Mouse (Mus musculus) liver, embryonic 12.5 days (tissue): ENCODE results near the gene Sec14l3. TPM values are rescaled to one million over a fixed set of nuclear protein-coding genes. Genes with fewer than 3 reads are reported as not detected.
A peak's percentile ranks its signal among the peaks of the same experiment; 100 is the strongest.

Experiments used
- ATAC-seq: fragments of 200-750 bp; cut with Nextera tagmentation; 2 replicates; pipeline ENCODE4 v1.8.0; 2017; ENCODE audit warnings: moderate number of reproducible peaks, mild to moderate bottlenecking, moderate library complexity
- H3K27ac ChIP-seq: fragments of 300-500 bp; sonication (generic); 2 replicates; pipeline ENCODE4 v1.5.1; 2016; ENCODE audit warnings: mild to moderate bottlenecking
- H3K27me3 ChIP-seq: fragments of 300-500 bp; sonication (generic); replicated peaks from 2 replicates; pipeline ENCODE4 v1.6.1; 2016; ENCODE audit warnings: mild to moderate bottlenecking, moderate library complexity
- H3K36me3 ChIP-seq: fragments of 300-500 bp; sonication (generic); 2 replicates; pipeline ENCODE4 v1.6.1; 2016; ENCODE audit warnings: mild to moderate bottlenecking, moderate library complexity
- H3K4me1 ChIP-seq: fragments of 300-500 bp; sonication (generic); 2 replicates; pipeline ENCODE4 v1.6.1; 2016
- H3K4me2 ChIP-seq: fragments of 300-500 bp; sonication (generic); 2 replicates; pipeline ENCODE4 v1.6.1; 2016; ENCODE audit warnings: mild to moderate bottlenecking, moderate library complexity
- H3K4me3 ChIP-seq: fragments of 300-500 bp; sonication (generic); 2 replicates; pipeline ENCODE4 v1.5.1; 2016; ENCODE audit warnings: mild to moderate bottlenecking, moderate library complexity
- H3K9ac ChIP-seq: fragments of 300-500 bp; sonication (generic); 2 replicates; pipeline ENCODE4 v1.6.1; 2016; ENCODE audit warnings: mild to moderate bottlenecking, moderate library complexity
- H3K9me3 ChIP-seq: fragments of 300-500 bp; sonication (generic); replicated peaks from 2 replicates; pipeline ENCODE4 v1.6.1; 2016; ENCODE audit warnings: mild to moderate bottlenecking, moderate library complexity
- WGBS: fragments of 180-500 bp; shearing (Covaris S2); methylation state at CpG from one replicate; pipeline ENCODE4 v1.1.7; 2016; ENCODE audit not compliant: insufficient replicate concordance; 5-methylcytosine and 5-hydroxymethylcytosine counted together
- polyA plus RNA-seq: library from polyadenylated mRNA; unstranded; fragments of >200 nt; fragmentation: Nextera tagmentation; extraction: Ambion mirVana; gene quantifications from 2 replicates; pipeline ENCODE4 v1.2.1, GENCODE M21; 2016

The Sec14l3 gene
- polyA plus RNA-seq, 1 experiment from 2014 or later = not detected

GRCm38 (mm10) chr11:4035116-4035892 is 29.3 kb upstream of the Sec14l3 start:
- WGBS = 63% methylated on average over 18 of the region's 18 CpGs
- Histone ChIP-seq H3K27me3 (0 out of 2 replicates have a peak, but pooled peaks cover 7% of the 10 kb centered on the region), H3K4me2 (no peak overlapping the region), H3K9me3 (no peaks in the 10 kb centered on the region), H3K36me3 (no peaks in the 10 kb centered on the region), H3K27ac (no peak overlapping the region), H3K4me1 (no peaks in the 10 kb centered on the region), H3K4me3 (no peak overlapping the region), H3K9ac (no peak overlapping the region)
- ATAC-seq = 0 out of 2 replicates have a peak, but pooled peaks have one; percentile 35

GRCm38 (mm10) chr11:4035916-4036315 is 28.7 kb upstream of the Sec14l3 start:
- no peak for ATAC-seq

GRCm38 (mm10) chr11:4036365-4037084 is 28.1 kb upstream of the Sec14l3 start:
- Histone ChIP-seq H3K4me1 (no peaks in the 10 kb centered on the region), H3K4me2 (no peak overlapping the region), H3K27ac (no peak overlapping the region), H3K4me3 (no peak overlapping the region), H3K9me3 (no peaks in the 10 kb centered on the region), H3K27me3 (0 out of 2 replicates have a peak, but pooled peaks cover 1% of the 10 kb centered on the region), H3K36me3 (no peaks in the 10 kb centered on the region), H3K9ac (no peak overlapping the region)
- no peak for ATAC-seq
- WGBS = 55% methylated on average over 9 of the region's 9 CpGs

More at GRCm38 (mm10) chr11:4035916-4036315, 28.7 kb upstream of the Sec14l3 start:
- Histone ChIP-seq H3K4me3 (no peak overlapping the region), H3K9me3 (no peaks in the 10 kb centered on the region), H3K9ac (no peak overlapping the region), H3K36me3 (no peaks in the 10 kb centered on the region), H3K4me2 (no peak overlapping the region), H3K27ac (no peak overlapping the region), H3K4me1 (no peaks in the 10 kb centered on the region), H3K27me3 (0 out of 2 replicates have a peak, but pooled peaks cover 7% of the 10 kb centered on the region)
- 79% methylated on average over 6 of the region's 6 CpGs for WGBS

GRCm38 (mm10) chr11:4039951-4040350 is 24.7 kb upstream of the Sec14l3 start:
- Histone ChIP-seq H3K27ac (no peak overlapping the region), H3K27me3 (no peaks in the 10 kb centered on the region), H3K36me3 (no peaks in the 10 kb centered on the region), H3K4me3 (no peak overlapping the region), H3K4me2 (no peak overlapping the region), H3K9ac (no peak overlapping the region), H3K4me1 (no peaks in the 10 kb centered on the region), H3K9me3 (no peaks in the 10 kb centered on the region)
- WGBS = 69% methylated on average over 4 of the region's 4 CpGs
- ATAC-seq = no peak

- no peak overlapping the region for H3K9ac ChIP-seq
- H3K27ac ChIP-seq = no peak overlapping the region
- H3K36me3 ChIP-seq = no peaks in the 10 kb centered on the region
- ATAC-seq = no peak
- H3K4me1 ChIP-seq = no peaks in the 10 kb centered on the region
- H3K4me2 ChIP-seq = no peak overlapping the region
- H3K4me3 ChIP-seq = no peak overlapping the region
- no peaks in the 10 kb centered on the region for H3K9me3 ChIP-seq
- no peaks in the 10 kb centered on the region for H3K27me3 ChIP-seq
- 62% methylated on average over 6 of the region's 6 CpGs for WGBS
Observed at GRCm38 (mm10) chr11:4041123-4041625, 23.5 kb upstream of the Sec14l3 start.

GRCm38 (mm10) chr11:4043081-4043480 is 21.6 kb upstream of the Sec14l3 start:
- Histone ChIP-seq H3K9ac (no peak overlapping the region), H3K4me3 (no peak overlapping the region), H3K27me3 (no peaks in the 10 kb centered on the region), H3K36me3 (no peaks in the 10 kb centered on the region), H3K4me1 (no peaks in the 10 kb centered on the region), H3K27ac (no peak overlapping the region), H3K4me2 (no peak overlapping the region), H3K9me3 (no peaks in the 10 kb centered on the region)
- WGBS = 69% methylated on average over 7 of the region's 7 CpGs
- ATAC-seq = no peak

- Histone ChIP-seq H3K4me3 (no peak overlapping the region), H3K27ac (no peak overlapping the region), H3K9ac (no peak overlapping the region), H3K27me3 (no peaks in the 10 kb centered on the region), H3K4me2 (no peak overlapping the region), H3K9me3 (no peaks in the 10 kb centered on the region), H3K36me3 (no peaks in the 10 kb centered on the region), H3K4me1 (no peaks in the 10 kb centered on the region)
- no peak for ATAC-seq
- WGBS = 53% methylated on average over 5 of the region's 5 CpGs
Observed at GRCm38 (mm10) chr11:4046526-4046925, 18.1 kb upstream of the Sec14l3 start.

- no peak overlapping the region for H3K4me2 ChIP-seq
- 82% methylated on average over 2 of the region's 2 CpGs for WGBS
- no peak overlapping the region for H3K4me3 ChIP-seq
- no peaks in the 10 kb centered on the region for H3K4me1 ChIP-seq
- no peaks in the 10 kb centered on the region for H3K9me3 ChIP-seq
- no peak overlapping the region for H3K9ac ChIP-seq
- no peak overlapping the region for H3K27ac ChIP-seq
- H3K36me3 ChIP-seq = no peaks in the 10 kb centered on the region
- no peaks in the 10 kb centered on the region for H3K27me3 ChIP-seq
- ATAC-seq = no peak
Observed at GRCm38 (mm10) chr11:4047766-4048165, 16.9 kb upstream of the Sec14l3 start.

GRCm38 (mm10) chr11:4048438-4048837 is 16.2 kb upstream of the Sec14l3 start:
- Histone ChIP-seq H3K4me3 (no peak overlapping the region), H3K36me3 (no peaks in the 10 kb centered on the region), H3K9ac (no peak overlapping the region), H3K27ac (no peak overlapping the region), H3K4me1 (no peaks in the 10 kb centered on the region), H3K27me3 (no peaks in the 10 kb centered on the region), H3K9me3 (no peaks in the 10 kb centered on the region), H3K4me2 (no peak overlapping the region)
- 69% methylated on average over 6 of the region's 6 CpGs for WGBS
- no peak for ATAC-seq

- Histone ChIP-seq H3K4me3 (no peak overlapping the region), H3K27me3 (no peaks in the 10 kb centered on the region; the same call in 1 of the 2 replicates), H3K9ac (no peak overlapping the region), H3K9me3 (no peaks in the 10 kb centered on the region), H3K27ac (no peak overlapping the region), H3K4me2 (no peak overlapping the region), H3K4me1 (no peaks in the 10 kb centered on the region), H3K36me3 (no peaks in the 10 kb centered on the region)
- 18% methylated on average over 5 of the region's 5 CpGs for WGBS
- no peak for ATAC-seq
Observed at GRCm38 (mm10) chr11:4053586-4053985, 11.1 kb upstream of the Sec14l3 start.

- 59% methylated on average over 5 of the region's 5 CpGs for WGBS
Observed at GRCm38 (mm10) chr11:4060866-4061575, 3.6 kb upstream of the Sec14l3 start.

GRCm38 (mm10) chr11:4062523-4062922 is 2.1 kb upstream of the Sec14l3 start:
- Histone ChIP-seq H3K4me2 (no peak overlapping the region), H3K4me3 (no peak overlapping the region), H3K27ac (no peak overlapping the region), H3K4me1 (no peaks in the 10 kb centered on the region), H3K27me3 (peaks cover 4% of the 10 kb centered on the region), H3K36me3 (no peaks in the 10 kb centered on the region), H3K9me3 (no peaks in the 10 kb centered on the region), H3K9ac (no peak overlapping the region)
- ATAC-seq = no peak
- WGBS = 78% methylated on average over 4 of the region's 4 CpGs

More at GRCm38 (mm10) chr11:4060866-4061575, 3.6 kb upstream of the Sec14l3 start:
- Histone ChIP-seq H3K36me3 (no peaks in the 10 kb centered on the region), H3K9me3 (no peaks in the 10 kb centered on the region), H3K9ac (no peak overlapping the region), H3K4me1 (no peaks in the 10 kb centered on the region), H3K4me3 (no peak overlapping the region), H3K27ac (no peak overlapping the region), H3K4me2 (no peak overlapping the region), H3K27me3 (peaks cover 4% of the 10 kb centered on the region)
- ATAC-seq = no peak
